Mouse (Mus musculus) hindbrain, embryonic 16.5 days (tissue): ENCODE data around the gene Ace3. TPM values are rescaled to one million over a fixed set of nuclear protein-coding genes. Genes with fewer than 3 reads are reported as not detected.

Experiments
- ATAC-seq: fragments of 200-750 bp; cut with Nextera tagmentation; 2 replicates; pipeline ENCODE4 v1.8.0; 2017; ENCODE audit warnings: moderate TSS enrichment, moderate library complexity
- H3K27ac ChIP-seq: fragments of 300-500 bp; sonication (generic); 2 replicates; pipeline ENCODE4 v1.5.1; 2014; ENCODE audit warnings: low read depth, mild to moderate bottlenecking, control low read depth, low read length, moderate library complexity
- H3K27me3 ChIP-seq: fragments of 300-500 bp; sonication (generic); replicated peaks from 2 replicates; pipeline ENCODE4 v1.6.1; 2014; ENCODE audit warnings: low read length; ENCODE audit not compliant: control insufficient read depth, insufficient read depth
- H3K36me3 ChIP-seq: fragments of 300-500 bp; sonication (generic); 2 replicates; pipeline ENCODE4 v1.6.1; 2014; ENCODE audit warnings: mild to moderate bottlenecking, low read length, moderate library complexity, mixed read lengths; ENCODE audit not compliant: control insufficient read depth, insufficient read depth
- H3K4me1 ChIP-seq: fragments of 300-500 bp; sonication (generic); 2 replicates; pipeline ENCODE4 v1.6.1; 2014; ENCODE audit warnings: low read depth, low read length; ENCODE audit not compliant: control insufficient read depth, insufficient read depth
- H3K4me2 ChIP-seq: fragments of 300-500 bp; sonication (generic); 2 replicates; pipeline ENCODE4 v1.6.1; 2014; ENCODE audit warnings: mild to moderate bottlenecking, low read length, control low read depth, moderate library complexity
- H3K4me3 ChIP-seq: fragments of 300-500 bp; sonication (generic); 2 replicates; pipeline ENCODE4 v1.5.1; 2014; ENCODE audit warnings: mild to moderate bottlenecking, low read length, control low read depth, moderate library complexity
- H3K9ac ChIP-seq: fragments of 300-500 bp; sonication (generic); 2 replicates; pipeline ENCODE4 v1.6.1; 2014; ENCODE audit warnings: low read depth, mild to moderate bottlenecking, control low read depth, low read length, moderate library complexity
- H3K9me3 ChIP-seq: fragments of 300-500 bp; sonication (generic); 2 replicates; pipeline ENCODE4 v1.6.1; 2014; ENCODE audit warnings: mild to moderate bottlenecking, low read length, moderate library complexity; ENCODE audit not compliant: control insufficient read depth
- WGBS: fragments of 180-500 bp; shearing (Covaris S2); extraction: QIAGEN DNeasy Blood & Tissue Kit; methylation state at CpG from one replicate; pipeline ENCODE4 v1.1.7; 2014; 5-methylcytosine and 5-hydroxymethylcytosine counted together
- polyA plus RNA-seq: library from polyadenylated mRNA; unstranded; fragments of >200 nt; fragmentation: Nextera tagmentation; extraction: Ambion mirVana; gene quantifications from 2 replicates; pipeline ENCODE4 v1.2.1, GENCODE M21; 2015

Gene Ace3
- polyA plus RNA-seq, 1 experiment from 2014 or later: not detected

DNA sequence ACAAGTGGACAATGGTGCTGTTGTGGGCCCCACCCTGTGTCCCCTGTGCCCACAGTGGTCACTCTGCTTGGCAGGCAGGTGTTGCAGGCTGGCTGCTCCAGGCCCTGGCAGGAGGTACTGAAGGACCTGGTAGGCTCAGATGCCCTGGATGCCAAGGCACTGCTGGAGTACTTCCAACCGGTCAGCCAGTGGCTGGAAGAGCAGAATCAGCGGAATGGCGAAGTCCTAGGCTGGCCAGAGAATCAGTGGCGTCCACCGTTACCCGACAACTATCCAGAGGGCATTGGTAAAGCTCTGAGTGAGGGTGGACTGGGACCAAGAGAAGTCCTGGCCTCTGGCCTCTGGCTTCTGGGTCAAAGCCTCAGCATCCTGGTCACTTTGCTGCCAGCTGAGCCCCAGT, 19.9 kb upstream of the Ace3 start:
- Histone ChIP-seq H3K4me1 (no peaks in the 10 kb centered on the region), H3K27ac (no peak overlapping the region), H3K36me3 (no peaks in the 10 kb centered on the region), H3K27me3 (no peaks in the 10 kb centered on the region), H3K9me3 (no peaks in the 10 kb centered on the region), H3K4me2 (no peak overlapping the region), H3K9ac (no peak overlapping the region), H3K4me3 (no peak overlapping the region)
- ATAC-seq: no peak
- WGBS: 93% methylated on average over 6 of the region's 6 CpGs

DNA sequence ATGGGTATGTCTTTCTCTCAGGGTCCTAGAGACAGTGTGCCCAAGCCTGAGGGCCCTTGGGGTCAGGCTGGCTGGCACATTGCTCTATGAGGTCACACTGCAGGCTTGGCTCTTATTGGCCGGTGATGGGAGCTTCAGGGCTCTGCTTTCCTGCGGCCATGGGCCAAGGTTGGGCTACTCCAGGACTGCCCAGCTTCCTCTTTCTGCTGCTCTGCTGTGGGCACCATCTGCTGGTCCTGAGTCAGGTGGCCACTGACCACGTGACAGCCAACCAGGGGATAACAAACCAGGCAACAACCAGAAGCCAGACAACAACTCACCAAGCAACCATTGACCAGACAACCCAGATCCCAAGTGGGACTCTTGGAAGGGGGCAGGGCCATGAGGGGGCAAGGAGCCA, 19.4 kb upstream of the Ace3 start:
- no peak for ATAC-seq
- Histone ChIP-seq H3K36me3 (no peaks in the 10 kb centered on the region), H3K4me3 (no peak overlapping the region), H3K4me1 (no peaks in the 10 kb centered on the region), H3K4me2 (no peak overlapping the region), H3K9me3 (no peaks in the 10 kb centered on the region), H3K27me3 (no peaks in the 10 kb centered on the region), H3K9ac (no peak overlapping the region), H3K27ac (no peak overlapping the region)
- 81% methylated on average over 3 of the region's 3 CpGs for WGBS

DNA sequence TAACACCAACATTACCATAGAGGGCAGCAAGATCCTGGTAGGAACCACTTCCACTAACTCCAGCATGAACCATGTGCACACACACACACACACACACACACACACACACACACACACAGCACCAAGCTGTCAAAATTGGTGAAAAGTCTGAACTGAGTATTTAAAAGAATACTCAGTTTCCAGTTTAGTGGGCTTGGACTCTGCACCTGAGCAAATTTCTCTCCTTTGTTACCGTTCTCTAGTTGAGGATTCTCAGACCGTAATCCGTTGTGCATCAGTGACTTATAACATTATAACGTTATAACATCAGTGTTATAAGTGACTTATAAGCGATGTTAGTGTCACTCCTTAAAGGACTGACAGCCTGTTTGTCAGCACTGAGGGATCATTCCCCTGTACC, 18.8 kb upstream of the Ace3 start:
- 88% methylated on average over 5 of the region's 5 CpGs for WGBS
- no peak overlapping the region for H3K4me2 ChIP-seq
- H3K27me3 ChIP-seq: no peaks in the 10 kb centered on the region
- H3K36me3 ChIP-seq: no peaks in the 10 kb centered on the region
- no peaks in the 10 kb centered on the region for H3K4me1 ChIP-seq
- no peaks in the 10 kb centered on the region for H3K9me3 ChIP-seq
- no peak overlapping the region for H3K27ac ChIP-seq
- no peak overlapping the region for H3K9ac ChIP-seq
- H3K4me3 ChIP-seq: no peak overlapping the region
- no peak for ATAC-seq

- Histone ChIP-seq H3K4me3 (no peak overlapping the region), H3K27ac (no peak overlapping the region), H3K9ac (no peak overlapping the region), H3K27me3 (no peaks in the 10 kb centered on the region), H3K4me1 (no peaks in the 10 kb centered on the region), H3K36me3 (no peaks in the 10 kb centered on the region), H3K9me3 (no peaks in the 10 kb centered on the region), H3K4me2 (no peak overlapping the region)
- no peak for ATAC-seq
- WGBS: 93% methylated on average over 2 of the region's 2 CpGs
Observed at GRCm38 (mm10) chr11:105978232-105978631, 16.2 kb upstream of the Ace3 start.

DNA sequence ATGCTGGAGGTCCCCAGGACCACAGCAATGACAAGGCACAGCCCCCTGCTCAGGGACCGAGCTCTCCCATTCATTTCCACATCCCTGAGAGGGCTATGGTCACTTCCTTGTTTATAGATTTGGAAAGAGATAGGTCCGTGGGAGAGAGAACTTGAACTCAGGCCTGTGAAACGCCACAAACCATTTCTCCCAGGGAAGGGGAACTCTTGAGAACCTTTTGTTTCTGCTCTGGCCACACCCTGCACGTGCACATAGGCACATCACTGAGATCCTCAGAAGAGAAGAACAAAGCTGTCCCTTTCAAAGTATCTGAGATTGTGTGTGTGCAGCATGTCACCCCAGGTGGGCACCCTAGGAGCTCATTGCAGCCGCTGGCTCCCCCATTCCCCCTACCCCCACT, 15.8 kb upstream of the Ace3 start:
- no peak overlapping the region for H3K4me2 ChIP-seq
- no peaks in the 10 kb centered on the region for H3K9me3 ChIP-seq
- H3K4me3 ChIP-seq: no peak overlapping the region
- H3K4me1 ChIP-seq: no peaks in the 10 kb centered on the region
- H3K36me3 ChIP-seq: no peaks in the 10 kb centered on the region
- no peaks in the 10 kb centered on the region for H3K27me3 ChIP-seq
- no peak overlapping the region for H3K9ac ChIP-seq
- ATAC-seq: no peak
- WGBS: 73% methylated on average over 5 of the region's 5 CpGs
- no peak overlapping the region for H3K27ac ChIP-seq

- no peak overlapping the region for H3K9ac ChIP-seq
- H3K4me3 ChIP-seq: no peak overlapping the region
- no peaks in the 10 kb centered on the region for H3K36me3 ChIP-seq
- no peak overlapping the region for H3K4me2 ChIP-seq
- H3K27me3 ChIP-seq: no peaks in the 10 kb centered on the region
- H3K9me3 ChIP-seq: no peaks in the 10 kb centered on the region
- no peaks in the 10 kb centered on the region for H3K4me1 ChIP-seq
- H3K27ac ChIP-seq: no peak overlapping the region
- ATAC-seq: no peak
- WGBS: 63% methylated on average over 4 of the region's 4 CpGs
Observed at GRCm38 (mm10) chr11:105984452-105984851, 10.0 kb upstream of the Ace3 start.

DNA sequence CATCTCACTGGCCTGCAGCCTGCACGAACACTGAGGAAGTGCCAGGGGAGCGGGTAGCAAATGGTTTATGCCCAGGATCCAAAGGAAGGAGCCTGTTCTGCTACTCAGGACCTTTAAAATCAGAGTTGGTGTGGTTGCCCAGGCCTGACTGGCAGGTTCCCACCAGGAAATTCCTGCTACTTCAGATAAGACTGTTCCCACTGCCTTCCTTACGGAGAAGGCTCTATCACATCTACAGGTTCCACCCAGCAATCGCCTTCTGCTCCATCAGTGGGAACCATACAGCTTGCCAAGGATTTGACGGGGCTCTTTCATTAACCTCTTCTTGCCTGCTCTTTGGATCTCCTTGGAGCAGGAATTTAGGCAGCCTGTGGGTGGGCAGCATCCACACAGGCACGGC, 7.0 kb upstream of the Ace3 start:
- H3K9me3 ChIP-seq: no peaks in the 10 kb centered on the region
- H3K9ac ChIP-seq: no peak overlapping the region
- no peak overlapping the region for H3K4me3 ChIP-seq
- H3K27me3 ChIP-seq: no peaks in the 10 kb centered on the region
- no peaks in the 10 kb centered on the region for H3K4me1 ChIP-seq
- WGBS: 74% methylated on average over 6 of the region's 6 CpGs
- no peak overlapping the region for H3K4me2 ChIP-seq
- no peaks in the 10 kb centered on the region for H3K36me3 ChIP-seq
- H3K27ac ChIP-seq: no peak overlapping the region
- ATAC-seq: no peak

- no peaks in the 10 kb centered on the region for H3K36me3 ChIP-seq
- no peak overlapping the region for H3K4me3 ChIP-seq
- no peaks in the 10 kb centered on the region for H3K9me3 ChIP-seq
- no peak overlapping the region for H3K9ac ChIP-seq
- H3K27me3 ChIP-seq: no peaks in the 10 kb centered on the region
- 78% methylated on average over 6 of the region's 6 CpGs for WGBS
- no peak overlapping the region for H3K27ac ChIP-seq
- no peak overlapping the region for H3K4me2 ChIP-seq
- ATAC-seq: no peak
- H3K4me1 ChIP-seq: no peaks in the 10 kb centered on the region
Observed at GRCm38 (mm10) chr11:105989446-105989845, 5.0 kb upstream of the Ace3 start.

DNA sequence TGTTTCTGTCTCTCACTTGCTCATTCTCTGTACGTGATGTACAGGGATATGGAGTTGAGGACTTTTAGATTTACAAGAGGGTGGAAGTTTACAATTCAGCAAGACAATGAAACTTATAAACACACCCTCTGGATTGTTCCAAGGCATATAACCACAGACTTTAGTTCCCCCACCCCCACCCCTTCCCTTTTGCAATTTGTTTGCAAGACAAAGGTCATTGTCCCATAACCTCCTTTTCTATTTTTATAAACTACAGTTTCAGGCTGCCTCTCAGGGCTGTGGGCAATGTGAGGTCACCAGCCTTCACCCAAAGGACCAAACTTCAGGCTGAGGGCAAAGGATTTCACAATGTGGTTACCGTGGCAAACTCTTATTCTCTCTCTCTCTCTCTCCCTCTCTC, 4.2 kb upstream of the Ace3 start:
- Histone ChIP-seq H3K4me3 (no peak overlapping the region), H3K4me2 (no peak overlapping the region), H3K9ac (no peak overlapping the region), H3K27me3 (no peaks in the 10 kb centered on the region), H3K4me1 (no peaks in the 10 kb centered on the region), H3K36me3 (no peaks in the 10 kb centered on the region), H3K27ac (no peak overlapping the region), H3K9me3 (no peaks in the 10 kb centered on the region)
- 63% methylated on average over 2 of the region's 2 CpGs for WGBS
- no peak for ATAC-seq

- H3K4me1 ChIP-seq: no peaks in the 10 kb centered on the region
- no peaks in the 10 kb centered on the region for H3K27me3 ChIP-seq
- H3K36me3 ChIP-seq: no peaks in the 10 kb centered on the region
- WGBS: 93% methylated on average over 6 of the region's 6 CpGs
- no peak overlapping the region for H3K4me2 ChIP-seq
- ATAC-seq: no peak
- no peak overlapping the region for H3K9ac ChIP-seq
- H3K4me3 ChIP-seq: no peak overlapping the region
- H3K27ac ChIP-seq: no peak overlapping the region
- H3K9me3 ChIP-seq: no peaks in the 10 kb centered on the region
Observed at GRCm38 (mm10) chr11:106000062-106000461, 5.6 kb downstream of the Ace3 start.
